Mouse (Mus musculus): ENCODE measurements around the gene Mov10l1. TPM values are rescaled to one million over a fixed set of nuclear protein-coding genes. Genes with fewer than 3 reads are reported as not detected.

Mov10l1 gene
- polyA plus RNA-seq (2017; shearing (Covaris generic)): not detected

GRCm38 (mm10) chr15:88982534-88983079 lies at the start of gene Mov10l1:
Gene Mov10l1 (plus strand): TSS chr15:88982909.

GRCm38 (mm10) chr15:88954368-88955072 lies 28.2 kb upstream of the Mov10l1 start, which contains the start of gene Ttll8:
Gene Ttll8 (minus strand): TSS chr15:88954418.

GRCm38 (mm10) chr15:88978281-88979137 lies 4.2 kb upstream of the Mov10l1 start, which contains the start of gene Mlc1:
Gene Mlc1 (minus strand): TSS chr15:88979007.

GRCm38 (mm10) chr15:89059161-89059931 lies 76.6 kb downstream of the Mov10l1 start, which contains the start of gene Panx2:
Gene Panx2 (plus strand): TSS chr15:89059734.

GRCm38 (mm10) chr15:89074613-89075477 lies 92.1 kb downstream of the Mov10l1 start, which contains the start of gene Trabd:
Gene Trabd (plus strand): TSS chr15:89075124.

GRCm38 (mm10) chr15:89088607-89089247 lies 106.0 kb downstream of the Mov10l1 start, which contains the start of gene Selenoo:
Gene Selenoo (plus strand): TSS chr15:89089084.

Other genes with a start within 250 kb of the Mov10l1 start
- gene Brd1, start 248.7 kb upstream of the Mov10l1 start, polyA plus RNA-seq (2017; shearing (Covaris generic)): 63.9 TPM
- gene Zbed4, start 231.2 kb upstream of the Mov10l1 start, polyA plus RNA-seq (2017; shearing (Covaris generic)): 4.3 TPM
- gene Alg12, start 163.6 kb upstream of the Mov10l1 start, polyA plus RNA-seq (2017; shearing (Covaris generic)): 9.4 TPM
- 39.2 TPM for gene Creld2, start 163.3 kb upstream of the Mov10l1 start, polyA plus RNA-seq (2017; shearing (Covaris generic))
- 96.8 TPM for gene Pim3, start 120.7 kb upstream of the Mov10l1 start, polyA plus RNA-seq (2017; shearing (Covaris generic))
- gene Ttll8, start 28.5 kb upstream of the Mov10l1 start, polyA plus RNA-seq (2017; shearing (Covaris generic)): not detected
- gene Mlc1, start 3.9 kb upstream of the Mov10l1 start, polyA plus RNA-seq (2017; shearing (Covaris generic)): not detected
- not detected for gene Panx2, start 76.8 kb downstream of the Mov10l1 start, polyA plus RNA-seq (2017; shearing (Covaris generic))
- gene Trabd, start 92.2 kb downstream of the Mov10l1 start, polyA plus RNA-seq (2017; shearing (Covaris generic)): 51.8 TPM
- 37.3 TPM for gene Selenoo, start 106.2 kb downstream of the Mov10l1 start, polyA plus RNA-seq (2017; shearing (Covaris generic))
- 17.4 TPM for gene Tubgcp6, start 140.2 kb downstream of the Mov10l1 start, polyA plus RNA-seq (2017; shearing (Covaris generic))
- 29.6 TPM for gene Hdac10, start 145.8 kb downstream of the Mov10l1 start, polyA plus RNA-seq (2017; shearing (Covaris generic))
- gene Mapk12, start 157.8 kb downstream of the Mov10l1 start, polyA plus RNA-seq (2017; shearing (Covaris generic)): 3.8 TPM
- gene Mapk11, start 166.7 kb downstream of the Mov10l1 start, polyA plus RNA-seq (2017; shearing (Covaris generic)): 27.4 TPM
- gene Plxnb2, start 197.9 kb downstream of the Mov10l1 start, polyA plus RNA-seq (2017; shearing (Covaris generic)): 0.32 TPM
- 44.6 TPM for gene Dennd6b, start 213.6 kb downstream of the Mov10l1 start, polyA plus RNA-seq (2017; shearing (Covaris generic))
- 16.7 TPM for gene Ppp6r2, start 228.6 kb downstream of the Mov10l1 start, polyA plus RNA-seq (2017; shearing (Covaris generic))